In genomic region chr1:170908341-170908740, GRCm38 (mm10) we compare ENCODE assay signal across 8 mouse cellular contexts. TPM values are rescaled to one million over a fixed set of nuclear protein-coding genes. Genes with fewer than 3 reads are reported as not detected.
DNase-seq lines count a peak whose midpoint lies in the region; ATAC-seq and TF ChIP-seq lines count a peak whose summit lies in the region.

No protein-coding gene starts in this region.

- intact Hi-C loops in gastrocnemius, adult 2 months (cut with DNase I): no loop called here
- intact Hi-C loops in gastrocnemius, postnatal 36 days (cut with DNase I): no loop called here

- no peak overlapping the region for H3K27ac ChIP-seq in gastrocnemius, adult 2 months
- no peak overlapping the region for H3K27ac ChIP-seq in intestine, embryonic 16.5 days (ENCODE audit: low read length)
- H3K27ac ChIP-seq in neural tube, embryonic 12.5 days: no peak overlapping the region

- no peaks in the 10 kb centered on the region for H3K36me3 ChIP-seq in intestine, embryonic 16.5 days (ENCODE audit: control insufficient read depth, insufficient read depth, low read length)
- no peaks in the 10 kb centered on the region for H3K36me3 ChIP-seq in neural tube, embryonic 12.5 days

- no peak overlapping the region for H3K9ac ChIP-seq in intestine, embryonic 16.5 days (ENCODE audit: low read depth, low read length)
- H3K9ac ChIP-seq in neural tube, embryonic 12.5 days: 0 out of 2 replicates have a peak overlapping the region, but pooled peaks have one; percentile 62

- peaks cover 9% of the 10 kb centered on the region for H3K4me1 ChIP-seq in intestine, embryonic 16.5 days (ENCODE audit: control insufficient read depth, insufficient read depth, low read length)
- peaks cover 9% of the 10 kb centered on the region for H3K4me1 ChIP-seq in neural tube, embryonic 12.5 days

- no peak for TF ChIP-seq CTCF in gastrocnemius, adult 2 months (IDR thresholded peaks at IDR 0.05)

- no peaks in the 10 kb centered on the region for H3K9me3 ChIP-seq in intestine, embryonic 16.5 days (ENCODE audit: control insufficient read depth, low read length)
- H3K9me3 ChIP-seq in neural tube, embryonic 12.5 days: no peaks in the 10 kb centered on the region

- H3K4me3 ChIP-seq in gastrocnemius, adult 2 months: peak overlapping the region; percentile 56
- peak overlapping the region; percentile 51 for H3K4me3 ChIP-seq in intestine, embryonic 16.5 days (ENCODE audit: low read length)
- H3K4me3 ChIP-seq in neural tube, embryonic 12.5 days: peak overlapping the region; percentile 49

- ATAC-seq in intestine, embryonic 16.5 days: 0 out of 2 replicates have a peak, but pooled peaks have one; percentile 40
- peak; percentile 55 for ATAC-seq in neural tube, embryonic 12.5 days (ENCODE audit: low FRiP score, low read depth)

- peaks cover 15% of the 10 kb centered on the region for H3K27me3 ChIP-seq in intestine, embryonic 16.5 days (replicated peaks; ENCODE audit: control insufficient read depth, insufficient read depth, low read length)
- peaks cover 51% of the 10 kb centered on the region for H3K27me3 ChIP-seq in neural tube, embryonic 12.5 days (replicated peaks)

- DNase-seq in gastrocnemius, adult 2 months: no peak
- no peak for DNase-seq in gastrocnemius, postnatal 36 days
- peak; percentile 13 for DNase-seq in 3134 (ENCODE audit: extremely low read depth, insufficient read length, low spot score)
- peak; percentile 31 for DNase-seq in embryo, embryonic 9.5 days (ENCODE audit: extremely low spot score)
- DNase-seq in thymus, postnatal 25 days: no peak
- no peak for DNase-seq in layer of hippocampus, postnatal 25 days (ENCODE audit: extremely low spot score in 1 of 2, low spot score in 1 of 2)

- peak overlapping the region; percentile 57 for H3K4me2 ChIP-seq in intestine, embryonic 16.5 days (ENCODE audit: low read depth, low read length)
- peak overlapping the region; percentile 91 for H3K4me2 ChIP-seq in neural tube, embryonic 12.5 days (replicated peaks)

- 6% methylated on average over 21 of the region's 21 CpGs for WGBS in intestine, embryonic 16.5 days
- 3% methylated on average over 21 of the region's 21 CpGs for WGBS in neural tube, embryonic 12.5 days

RNA-seq across cellular contexts. Expression of gene Fcrlb, which starts 4.4 kb away (rescaled TPM):
- not detected for total RNA-seq in gastrocnemius, adult 2 months (2021)
- not detected for total RNA-seq in gastrocnemius, postnatal 36 days (2021)
- polyA plus RNA-seq in intestine, embryonic 16.5 days (2015; fragmentation: Nextera tagmentation; extraction: Ambion mirVana): 0.27 TPM in 1 of 2 replicates, not detected in the other
- polyA plus RNA-seq in neural tube, embryonic 12.5 days (2016; fragmentation: Nextera tagmentation; extraction: Ambion mirVana): 0.20 and 0.26 TPM in 2 replicates
- under 1 TPM in 1 of 2 experiments, not detected in 1; 0.54 TPM for total RNA-seq in layer of hippocampus, postnatal 25 days (2021)

RNA-seq across cellular contexts. Expression of gene Fcrla, which starts 19.0 kb away (rescaled TPM):
- total RNA-seq in gastrocnemius, adult 2 months (2021): not detected
- under 1 TPM in 1 of 2 experiments, not detected in 1; 0.20 TPM for total RNA-seq in gastrocnemius, postnatal 36 days (2021)
- polyA plus RNA-seq in intestine, embryonic 16.5 days (2015; fragmentation: Nextera tagmentation; extraction: Ambion mirVana): 0.10 TPM in 1 of 2 replicates, not detected in the other
- polyA plus RNA-seq in neural tube, embryonic 12.5 days (2016; fragmentation: Nextera tagmentation; extraction: Ambion mirVana): not detected in 2 replicates
- not detected for total RNA-seq in layer of hippocampus, postnatal 25 days (2021)

RNA-seq across cellular contexts. Expression of gene Dusp12, which starts 23.0 kb away (rescaled TPM):
- 1 to 10 TPM; 4.0 to 4.1 TPM for total RNA-seq in gastrocnemius, adult 2 months (2021)
- 1 to 10 TPM; 3.6 to 4.1 TPM for total RNA-seq in gastrocnemius, postnatal 36 days (2021)
- 84.6 and 89.8 TPM in 2 replicates for polyA plus RNA-seq in intestine, embryonic 16.5 days (2015; fragmentation: Nextera tagmentation; extraction: Ambion mirVana)
- 34.1 and 39.0 TPM in 2 replicates for polyA plus RNA-seq in neural tube, embryonic 12.5 days (2016; fragmentation: Nextera tagmentation; extraction: Ambion mirVana)
- total RNA-seq in layer of hippocampus, postnatal 25 days (2021): 10 to 100 TPM; 13.8 to 19.2 TPM

RNA-seq across cellular contexts. Expression of gene Gm26620, which starts 23.5 kb away (rescaled TPM):
- under 1 TPM in 1 of 2 experiments, not detected in 1; 0.39 TPM for total RNA-seq in gastrocnemius, adult 2 months (2021)
- under 1 TPM in 1 of 2 experiments, not detected in 1; 0.54 TPM for total RNA-seq in gastrocnemius, postnatal 36 days (2021)
- 2.1 and 2.4 TPM in 2 replicates for polyA plus RNA-seq in intestine, embryonic 16.5 days (2015; fragmentation: Nextera tagmentation; extraction: Ambion mirVana)
- 0.29 and 0.51 TPM in 2 replicates for polyA plus RNA-seq in neural tube, embryonic 12.5 days (2016; fragmentation: Nextera tagmentation; extraction: Ambion mirVana)
- under 1 TPM; 0.34 to 0.77 TPM for total RNA-seq in layer of hippocampus, postnatal 25 days (2021)

RNA-seq across cellular contexts. Expression of gene Atf6, which starts 40.8 kb away (rescaled TPM):
- 10 to 100 TPM; 17.3 to 19.0 TPM for total RNA-seq in gastrocnemius, adult 2 months (2021)
- total RNA-seq in gastrocnemius, postnatal 36 days (2021): 10 to 100 TPM; 16.3 to 18.2 TPM
- 8.0 and 8.4 TPM in 2 replicates for polyA plus RNA-seq in intestine, embryonic 16.5 days (2015; fragmentation: Nextera tagmentation; extraction: Ambion mirVana)
- 9.6 and 10.2 TPM in 2 replicates for polyA plus RNA-seq in neural tube, embryonic 12.5 days (2016; fragmentation: Nextera tagmentation; extraction: Ambion mirVana)
- 10 to 100 TPM; 46.6 to 49.2 TPM for total RNA-seq in layer of hippocampus, postnatal 25 days (2021)

Comparison
In these comparisons a context has a peak if more than half of its experiments do, and no peak if none do; other contexts are left out.
1. DNase-seq: peak in 3134 (single experiment) and embryo, embryonic 9.5 days (single experiment); none in gastrocnemius, adult 2 months (single experiment), gastrocnemius, postnatal 36 days (0 of 2), thymus, postnatal 25 days (single experiment) and layer of hippocampus, postnatal 25 days (0 of 2).
2. Peak in every context shown above with its lines, with median percentiles within 50 percentile points of each other: H3K4me3 ChIP-seq.